Mouse (Mus musculus): ENCODE data around the gene Aox4. TPM values are rescaled to one million over a fixed set of nuclear protein-coding genes. Genes with fewer than 3 reads are reported as not detected.
A peak's percentile ranks its signal among the peaks of the same experiment; 100 is the strongest.

The Aox4 gene
- total and polyA plus RNA-seq, 2 experiments from 2014 or later: 0.21 to 0.71 TPM

DNA sequence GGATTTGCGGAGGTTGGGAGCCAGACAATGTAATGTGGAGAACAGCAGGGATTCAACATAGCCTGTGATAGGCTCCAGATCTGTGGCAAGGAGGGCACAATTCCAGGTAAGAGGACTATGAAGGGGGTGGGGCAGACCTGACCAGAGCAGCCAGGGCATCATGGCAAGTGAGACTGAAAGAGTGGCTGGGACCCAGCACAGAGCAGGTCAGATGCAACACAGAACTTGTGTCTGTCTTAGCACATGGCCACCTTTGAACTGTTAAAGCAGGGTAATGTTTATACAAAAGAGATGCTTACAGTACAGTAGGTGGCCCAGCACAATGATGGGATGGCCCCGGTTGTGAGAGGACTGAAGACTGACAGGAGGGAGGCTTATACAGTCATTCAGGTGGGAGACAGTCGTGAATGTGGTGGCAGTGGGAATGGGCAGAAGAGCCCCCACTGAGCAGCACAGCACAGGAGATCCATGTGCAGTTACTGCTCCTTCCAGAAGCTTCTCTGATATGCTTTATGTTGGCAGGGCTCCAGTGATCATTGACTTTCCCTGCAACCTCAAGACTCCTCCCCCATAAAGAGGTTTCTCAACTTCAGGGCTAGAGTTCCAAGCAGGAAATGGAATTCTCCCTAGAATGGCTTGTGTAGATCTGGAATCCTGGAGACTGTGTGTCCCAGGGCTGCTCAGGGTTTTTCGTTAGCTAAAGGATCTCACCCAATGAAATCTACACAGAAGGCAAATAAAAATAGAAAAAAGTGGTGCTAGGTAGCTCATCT, 27.5 kb downstream of the Aox4 start:
- no peak overlapping the region for H3K9ac ChIP-seq (replicated peaks; ENCODE audit: low read length, poor library complexity, severe bottlenecking)
- no peak overlapping the region for H3K4me2 ChIP-seq (ENCODE audit: low read depth, low read length, poor library complexity, severe bottlenecking)
- H3K27ac ChIP-seq (ENCODE audit: low read depth, low read length): no peak overlapping the region
- no peak for TF ChIP-seq CTCF (IDR thresholded peaks at IDR 0.05)
- no peaks in the 10 kb centered on the region for H3K4me1 ChIP-seq (ENCODE audit: insufficient read depth, low read length)
- H3K4me3 ChIP-seq (ENCODE audit: low read depth, low read length): no peak overlapping the region
- 78% methylated on average over 4 of the region's 4 CpGs for WGBS
- H3K9me3 ChIP-seq (ENCODE audit: low read length): no peaks in the 10 kb centered on the region
- no peaks in the 10 kb centered on the region for H3K27me3 ChIP-seq (ENCODE audit: insufficient read depth, low read length)
- no peak for DNase-seq (ENCODE audit: low spot score)
- H3K36me3 ChIP-seq (ENCODE audit: insufficient read depth, low read length): no peaks in the 10 kb centered on the region
- ATAC-seq (ENCODE audit: low FRiP score): 0 out of 2 replicates have a peak, but pooled peaks have one; percentile 7

DNA sequence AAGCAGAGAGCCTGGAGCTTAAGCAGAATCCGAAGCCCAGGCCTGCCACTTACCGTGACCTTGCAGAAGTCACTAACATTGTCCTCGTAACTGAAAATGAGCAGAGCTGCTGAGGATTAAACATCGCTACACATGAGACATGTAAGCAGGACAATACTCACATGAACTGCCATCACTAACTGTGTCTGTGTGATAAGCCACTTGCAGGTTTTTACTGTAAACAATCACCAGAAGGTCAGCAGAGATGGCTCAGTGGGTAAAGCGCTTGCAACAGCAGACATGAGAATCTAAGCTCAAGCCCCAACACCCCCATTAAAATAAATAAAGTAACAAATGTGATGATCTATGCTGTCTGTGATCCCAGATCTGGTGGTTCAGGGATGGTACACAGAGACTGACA, 28.2 kb downstream of the Aox4 start:
- H3K4me1 ChIP-seq (ENCODE audit: insufficient read depth, low read length): no peaks in the 10 kb centered on the region
- H3K9ac ChIP-seq (replicated peaks; ENCODE audit: low read length, poor library complexity, severe bottlenecking): no peak overlapping the region
- no peak for DNase-seq (ENCODE audit: low spot score)
- ATAC-seq (ENCODE audit: low FRiP score): no peak
- WGBS: 88% methylated on average over 5 of the region's 5 CpGs
- no peaks in the 10 kb centered on the region for H3K9me3 ChIP-seq (ENCODE audit: low read length)
- H3K27me3 ChIP-seq (ENCODE audit: insufficient read depth, low read length): no peaks in the 10 kb centered on the region
- H3K27ac ChIP-seq (ENCODE audit: low read depth, low read length): no peak overlapping the region
- no peaks in the 10 kb centered on the region for H3K36me3 ChIP-seq (ENCODE audit: insufficient read depth, low read length)
- H3K4me2 ChIP-seq (ENCODE audit: low read depth, low read length, poor library complexity, severe bottlenecking): no peak overlapping the region
- H3K4me3 ChIP-seq (ENCODE audit: low read depth, low read length): no peak overlapping the region
- no peak for TF ChIP-seq CTCF (IDR thresholded peaks at IDR 0.05)

DNA sequence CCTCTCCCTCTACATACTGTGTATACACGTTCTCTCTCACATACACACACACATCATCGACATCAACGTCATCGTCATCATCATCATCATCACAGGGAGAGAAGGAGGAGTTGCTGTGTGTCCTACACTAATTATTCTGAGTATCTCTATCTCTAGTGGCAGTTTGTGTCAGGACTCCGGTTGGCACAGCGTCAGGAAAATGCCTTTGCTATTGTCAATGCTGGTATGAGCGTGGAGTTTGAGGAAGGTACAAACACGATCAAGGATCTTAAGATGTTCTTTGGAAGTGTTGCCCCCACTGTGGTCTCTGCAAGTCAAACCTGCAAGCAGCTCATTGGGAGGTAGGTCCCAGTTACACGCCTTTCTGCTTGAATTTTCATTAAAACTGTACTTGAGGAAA, 28.8 kb downstream of the Aox4 start:
- Histone ChIP-seq H3K27ac (ENCODE audit: low read depth, low read length) (no peak overlapping the region), H3K4me3 (ENCODE audit: low read depth, low read length) (no peak overlapping the region), H3K4me2 (ENCODE audit: low read depth, low read length, poor library complexity, severe bottlenecking) (no peak overlapping the region), H3K36me3 (ENCODE audit: insufficient read depth, low read length) (no peaks in the 10 kb centered on the region), H3K27me3 (ENCODE audit: insufficient read depth, low read length) (no peaks in the 10 kb centered on the region), H3K4me1 (ENCODE audit: insufficient read depth, low read length) (no peaks in the 10 kb centered on the region), H3K9ac (replicated peaks; ENCODE audit: low read length, poor library complexity, severe bottlenecking) (no peak overlapping the region), H3K9me3 (ENCODE audit: low read length) (no peaks in the 10 kb centered on the region)
- no peak for TF ChIP-seq CTCF (IDR thresholded peaks at IDR 0.05)
- WGBS: 93% methylated on average over 9 of the region's 9 CpGs
- DNase-seq (ENCODE audit: low spot score) (no peak), ATAC-seq (ENCODE audit: low FRiP score) (no peak)

DNA sequence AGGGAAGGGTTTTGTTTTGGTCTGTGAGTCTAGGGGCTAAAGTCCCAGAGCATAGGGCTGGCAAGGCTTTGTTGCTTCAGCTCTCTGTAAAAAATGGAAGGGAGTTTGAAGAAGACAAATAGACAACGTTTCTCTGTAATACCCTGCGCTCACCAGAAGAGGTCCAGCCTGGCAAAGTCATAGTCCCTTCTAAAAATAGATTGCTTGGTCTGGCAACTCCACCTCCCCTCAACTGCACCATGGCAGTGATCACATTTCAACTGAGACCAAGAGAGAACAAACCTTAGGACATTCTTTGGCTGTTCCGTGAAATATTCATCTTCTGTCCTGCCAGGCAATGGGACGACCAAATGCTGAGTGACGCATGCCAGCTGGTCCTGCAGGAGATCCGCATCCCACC, 30.1 kb downstream of the Aox4 start:
- no peak overlapping the region for H3K9ac ChIP-seq (replicated peaks; ENCODE audit: low read length, poor library complexity, severe bottlenecking)
- no peaks in the 10 kb centered on the region for H3K9me3 ChIP-seq (ENCODE audit: low read length)
- WGBS: 78% methylated on average over 6 of the region's 6 CpGs
- no peak overlapping the region for H3K4me2 ChIP-seq (ENCODE audit: low read depth, low read length, poor library complexity, severe bottlenecking)
- no peak overlapping the region for H3K4me3 ChIP-seq (ENCODE audit: low read depth, low read length)
- no peak for ATAC-seq (ENCODE audit: low FRiP score)
- no peak overlapping the region for H3K27ac ChIP-seq (ENCODE audit: low read depth, low read length)
- no peaks in the 10 kb centered on the region for H3K27me3 ChIP-seq (ENCODE audit: insufficient read depth, low read length)
- H3K4me1 ChIP-seq (ENCODE audit: insufficient read depth, low read length): no peaks in the 10 kb centered on the region
- no peak for TF ChIP-seq CTCF (IDR thresholded peaks at IDR 0.05)
- H3K36me3 ChIP-seq (ENCODE audit: insufficient read depth, low read length): no peaks in the 10 kb centered on the region
- DNase-seq (ENCODE audit: low spot score): no peak

DNA sequence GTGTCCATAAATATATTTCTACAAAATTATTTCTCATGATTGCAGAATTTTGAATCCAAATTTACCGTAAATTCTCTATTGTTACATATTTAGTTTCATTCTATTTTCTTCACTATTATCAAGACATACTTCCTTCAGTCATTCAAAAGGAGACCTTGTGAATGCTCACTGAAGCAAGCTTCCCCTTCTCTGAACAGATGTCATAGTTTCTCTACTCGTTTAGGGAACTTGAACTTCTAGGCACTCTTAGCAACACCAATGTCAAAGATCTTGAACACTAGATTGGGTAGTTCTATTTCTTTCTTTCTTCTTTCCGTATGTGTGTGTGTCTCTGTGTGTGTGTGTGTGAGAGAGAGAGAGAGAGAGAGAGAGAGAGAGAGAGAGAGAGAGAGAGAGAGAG, 34.3 kb downstream of the Aox4 start:
- H3K9ac ChIP-seq (replicated peaks; ENCODE audit: low read length, poor library complexity, severe bottlenecking): no peak overlapping the region
- H3K4me3 ChIP-seq (ENCODE audit: low read depth, low read length): no peak overlapping the region
- no peak overlapping the region for H3K4me2 ChIP-seq (ENCODE audit: low read depth, low read length, poor library complexity, severe bottlenecking)
- no peak for TF ChIP-seq CTCF (IDR thresholded peaks at IDR 0.05)
- H3K9me3 ChIP-seq (ENCODE audit: low read length): no peaks in the 10 kb centered on the region
- no peaks in the 10 kb centered on the region for H3K27me3 ChIP-seq (ENCODE audit: insufficient read depth, low read length)
- ATAC-seq (ENCODE audit: low FRiP score): no peak
- H3K36me3 ChIP-seq (ENCODE audit: insufficient read depth, low read length): no peaks in the 10 kb centered on the region
- H3K4me1 ChIP-seq (ENCODE audit: insufficient read depth, low read length): no peaks in the 10 kb centered on the region
- DNase-seq (ENCODE audit: low spot score): no peak
- H3K27ac ChIP-seq (ENCODE audit: low read depth, low read length): no peak overlapping the region
- 76% methylated on average over 3 of the region's 3 CpGs for WGBS

DNA sequence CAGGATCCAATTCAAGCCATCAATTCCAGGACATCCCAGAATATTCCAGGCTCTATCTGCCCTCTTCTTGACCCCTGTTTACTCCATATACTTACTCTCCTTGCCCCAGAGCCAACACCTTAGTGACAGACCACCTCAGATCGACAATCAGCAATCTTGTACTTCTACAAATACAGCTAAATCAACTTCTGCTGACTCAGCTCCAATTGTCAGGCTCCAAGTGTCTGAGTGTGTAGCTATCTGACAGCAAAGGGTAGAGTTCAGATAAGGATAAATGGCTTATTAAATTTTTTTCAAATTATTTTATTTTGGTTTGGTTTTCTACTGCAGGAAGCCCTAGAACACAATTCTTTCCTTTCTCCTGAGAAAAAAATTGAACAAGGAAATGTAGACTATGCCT, 38.3 kb downstream of the Aox4 start:
- Histone ChIP-seq H3K27me3 (ENCODE audit: insufficient read depth, low read length) (no peaks in the 10 kb centered on the region), H3K4me2 (ENCODE audit: low read depth, low read length, poor library complexity, severe bottlenecking) (no peak overlapping the region), H3K36me3 (ENCODE audit: insufficient read depth, low read length) (no peaks in the 10 kb centered on the region), H3K4me1 (ENCODE audit: insufficient read depth, low read length) (no peaks in the 10 kb centered on the region), H3K27ac (ENCODE audit: low read depth, low read length) (no peak overlapping the region), H3K9ac (replicated peaks; ENCODE audit: low read length, poor library complexity, severe bottlenecking) (no peak overlapping the region), H3K4me3 (ENCODE audit: low read depth, low read length) (no peak overlapping the region), H3K9me3 (ENCODE audit: low read length) (no peaks in the 10 kb centered on the region)
- TF ChIP-seq CTCF (IDR thresholded peaks at IDR 0.05): no peak
- no peak for ATAC-seq (ENCODE audit: low FRiP score)
- 61% methylated on average over 1 of the region's 1 CpGs for WGBS
- DNase-seq (ENCODE audit: low spot score): no peak

Data from midbrain, postnatal 0 days (tissue).